Mouse (Mus musculus) MEL (cell line): ENCODE measurements around the gene Gm20481. TPM values are rescaled to one million over a fixed set of nuclear protein-coding genes. Genes with fewer than 3 reads are reported as not detected.

Experiments
- DNase-seq: peaks from one replicate; pipeline ENCODE4 v3.0.0; 2011; ENCODE audit warnings: low read depth, low spot score
- H3K27ac ChIP-seq: 2 replicates; pipeline ENCODE4 v1.5.1; 2012; ENCODE audit warnings: low read depth, mild to moderate bottlenecking, control low read depth, low read length, moderate library complexity; ENCODE audit not compliant: control insufficient read depth
- H3K27me3 ChIP-seq, 2 experiments: fragments of 150-350 bp in 1 of 2; sonication (generic) in 1 of 2; 2 replicates each; pipeline ENCODE4 v1.6.1; 2012; ENCODE audit warnings: low read length in 2 of 2, mild to moderate bottlenecking in 2 of 2, improper control_type of control experiment in 1 of 2, moderate library complexity in 1 of 2; ENCODE audit not compliant: insufficient read depth in 2 of 2, control insufficient read depth in 1 of 2
- H3K36me3 ChIP-seq, 2 experiments: 2 replicates each; pipeline ENCODE4 v1.6.1; 2012 to 2014; ENCODE audit warnings: low read length in 2 of 2, improper control_type of control experiment in 1 of 2, inconsistent platforms in 1 of 2, mild to moderate bottlenecking in 1 of 2; ENCODE audit not compliant: insufficient read depth in 2 of 2, control insufficient read depth in 1 of 2
- H3K4me1 ChIP-seq, 2 experiments: fragments of 150-350 bp in 1 of 2; sonication (generic) in 1 of 2; 2 replicates each; pipeline ENCODE4 v1.6.1; 2012; ENCODE audit warnings: low read length in 2 of 2, improper control_type of control experiment in 1 of 2, mild to moderate bottlenecking in 1 of 2; ENCODE audit not compliant: insufficient read depth in 2 of 2, control insufficient read depth in 1 of 2
- H3K4me3 ChIP-seq, 2 experiments: fragments of 150-350 bp in 1 of 2; sonication (generic) in 1 of 2; 2 replicates each; pipeline ENCODE4 v1.5.1; 2012; ENCODE audit warnings: low read depth in 2 of 2, low read length in 2 of 2, mild to moderate bottlenecking in 2 of 2, moderate library complexity in 2 of 2, control low read depth in 1 of 2, improper control_type of control experiment in 1 of 2; ENCODE audit not compliant: control insufficient read depth in 1 of 2, insufficient read depth in 1 of 2
- H3K79me2 ChIP-seq: 2 replicates; pipeline ENCODE4 v1.6.1; 2012; ENCODE audit warnings: mild to moderate bottlenecking, low read length, moderate library complexity; ENCODE audit not compliant: control insufficient read depth, poor library complexity, insufficient read depth
- H3K9ac ChIP-seq: 2 replicates; pipeline ENCODE4 v1.6.1; 2012; ENCODE audit warnings: low read depth, mild to moderate bottlenecking, control low read depth, low read length, moderate library complexity; ENCODE audit not compliant: control insufficient read depth, poor library complexity, severe bottlenecking
- H3K9me3 ChIP-seq: fragments of 150-350 bp; sonication (generic); replicated peaks from 2 replicates; pipeline ENCODE4 v1.6.1; 2012; ENCODE audit warnings: mild to moderate bottlenecking, low read length, improper control_type of control experiment, moderate library complexity; ENCODE audit not compliant: insufficient read depth
- BHLHE40 ChIP-seq: IDR thresholded peaks from 2 replicates; pipeline ENCODE4 v1.6.1; 2012; ENCODE audit warnings: low read depth, mild to moderate bottlenecking, inconsistent platforms, low read length, improper control_type of control experiment, borderline replicate concordance
- CHD1 ChIP-seq: IDR thresholded peaks from 2 replicates; pipeline ENCODE4 v1.6.1; 2012; ENCODE audit warnings: low read depth, mild to moderate bottlenecking, inconsistent platforms, low read length, improper control_type of control experiment
- CHD2 ChIP-seq: IDR thresholded peaks from 2 replicates; pipeline ENCODE4 v1.6.1; 2011; ENCODE audit warnings: low read length, improper control_type of control experiment
- E2F4 ChIP-seq: IDR thresholded peaks from 2 replicates; pipeline ENCODE4 v1.6.1; 2011; ENCODE audit warnings: low read depth, low read length, improper control_type of control experiment, borderline replicate concordance
- ELF1 ChIP-seq: IDR thresholded peaks from 2 replicates; pipeline ENCODE4 v1.6.1; 2014; ENCODE audit warnings: low read depth, mild to moderate bottlenecking, inconsistent platforms, low read length, improper control_type of control experiment, moderate library complexity
- EP300 ChIP-seq, 2 experiments: IDR thresholded peaks; 2 replicates each; pipeline ENCODE4 v1.6.1; 2011; ENCODE audit warnings: improper control_type of control experiment in 2 of 2, low read length in 2 of 2, low read depth in 1 of 2, mild to moderate bottlenecking in 1 of 2
- GABPA ChIP-seq: IDR thresholded peaks from 2 replicates; pipeline ENCODE4 v1.6.1; 2012; ENCODE audit warnings: low read depth, mild to moderate bottlenecking, inconsistent platforms, low read length, improper control_type of control experiment, moderate library complexity
- GATA1 ChIP-seq: IDR thresholded peaks from 2 replicates; pipeline ENCODE4 v1.6.1; 2011; ENCODE audit warnings: low read depth, low read length, improper control_type of control experiment
- HCFC1 ChIP-seq: IDR thresholded peaks from 2 replicates; pipeline ENCODE4 v1.6.1; 2012; ENCODE audit warnings: low read depth, mild to moderate bottlenecking, inconsistent platforms, low read length, improper control_type of control experiment, moderate library complexity
- JUND ChIP-seq: IDR thresholded peaks from 2 replicates; pipeline ENCODE4 v1.6.1; 2011; ENCODE audit warnings: low read depth, mild to moderate bottlenecking, improper control_type of control experiment, low read length
- MAX ChIP-seq: IDR thresholded peaks from 2 replicates; pipeline ENCODE4 v1.6.1; 2011; ENCODE audit warnings: low read length, improper control_type of control experiment
- MAZ ChIP-seq: IDR thresholded peaks from 2 replicates; pipeline ENCODE4 v1.6.1; 2012; ENCODE audit warnings: low read depth, mild to moderate bottlenecking, inconsistent platforms, low read length, improper control_type of control experiment
- MEF2A ChIP-seq: IDR thresholded peaks from 2 replicates; pipeline ENCODE4 v1.6.1; 2014; ENCODE audit warnings: low read depth, mild to moderate bottlenecking, inconsistent platforms, low read length, improper control_type of control experiment; ENCODE audit not compliant: poor library complexity, insufficient replicate concordance, severe bottlenecking; ENCODE audit errors: extremely low read depth
- MXI1 ChIP-seq: IDR thresholded peaks from 2 replicates; pipeline ENCODE4 v1.6.1; 2011; ENCODE audit warnings: mild to moderate bottlenecking, low read depth, low read length, improper control_type of control experiment
- MYB ChIP-seq: IDR thresholded peaks from 2 replicates; pipeline ENCODE4 v1.6.1; 2011; ENCODE audit warnings: mild to moderate bottlenecking, low read depth, low read length, improper control_type of control experiment
- NELFE ChIP-seq: IDR thresholded peaks from 2 replicates; pipeline ENCODE4 v1.6.1; 2011; ENCODE audit warnings: low read depth, low read length, improper control_type of control experiment
- POLR2A ChIP-seq, 2 experiments: IDR thresholded peaks; 2 replicates each; pipeline ENCODE4 v1.6.1; 2011 to 2012; ENCODE audit warnings: low read length in 2 of 2, mild to moderate bottlenecking in 2 of 2, control low read depth in 1 of 2, improper control_type of control experiment in 1 of 2, low read depth in 1 of 2, moderate library complexity in 1 of 2; ENCODE audit not compliant: control insufficient read depth in 1 of 2, insufficient read depth in 1 of 2, poor library complexity in 1 of 2
- POLR2AphosphoS2 ChIP-seq: IDR thresholded peaks from 2 replicates; pipeline ENCODE4 v1.6.1; 2011; ENCODE audit warnings: low read length, improper control_type of control experiment
- POLR2AphosphoS5 ChIP-seq: IDR thresholded peaks from 2 replicates; pipeline ENCODE4 v1.6.1; 2012; ENCODE audit warnings: low read depth, borderline replicate concordance, mild to moderate bottlenecking, inconsistent platforms, low read length, moderate library complexity, mixed read lengths
- RAD21 ChIP-seq: IDR thresholded peaks from 2 replicates; pipeline ENCODE4 v1.6.1; 2011; ENCODE audit warnings: mild to moderate bottlenecking, low read depth, low read length, improper control_type of control experiment
- RCOR1 ChIP-seq: IDR thresholded peaks from 2 replicates; pipeline ENCODE4 v1.6.1; 2012; ENCODE audit warnings: low read depth, mild to moderate bottlenecking, inconsistent platforms, low read length, improper control_type of control experiment
- SIN3A ChIP-seq: IDR thresholded peaks from 2 replicates; pipeline ENCODE4 v1.6.1; 2012; ENCODE audit warnings: low read length, improper control_type of control experiment, inconsistent platforms
- SMC3 ChIP-seq: IDR thresholded peaks from 2 replicates; pipeline ENCODE4 v1.6.1; 2011; ENCODE audit warnings: low read depth, low read length, improper control_type of control experiment
- TBP ChIP-seq: IDR thresholded peaks from 2 replicates; pipeline ENCODE4 v1.8.0; 2011; ENCODE audit warnings: low read depth, low read length, improper control_type of control experiment
- TCF12 ChIP-seq: IDR thresholded peaks from 2 replicates; pipeline ENCODE4 v1.6.1; 2014; ENCODE audit warnings: low read depth, mild to moderate bottlenecking, inconsistent platforms, low read length, improper control_type of control experiment, moderate library complexity
- USF1 ChIP-seq: IDR thresholded peaks from 2 replicates; pipeline ENCODE4 v1.6.1; 2014; ENCODE audit warnings: low read depth, mild to moderate bottlenecking, inconsistent platforms, low read length, improper control_type of control experiment, moderate library complexity
- ZC3H11A ChIP-seq: IDR thresholded peaks from 2 replicates; pipeline ENCODE4 v1.6.1; 2012; ENCODE audit warnings: low read depth, mild to moderate bottlenecking, inconsistent platforms, low read length, improper control_type of control experiment
- ZKSCAN1 ChIP-seq: IDR thresholded peaks from 2 replicates; pipeline ENCODE4 v1.6.1; 2012; ENCODE audit warnings: low read depth, mild to moderate bottlenecking, inconsistent platforms, low read length, improper control_type of control experiment, moderate library complexity
- ZNF384 ChIP-seq: IDR thresholded peaks from 2 replicates; pipeline ENCODE4 v1.6.1; 2012; ENCODE audit warnings: low read depth, mild to moderate bottlenecking, inconsistent platforms, low read length, improper control_type of control experiment
- polyA plus RNA-seq, 2 experiments: library from polyadenylated mRNA; stranded (reverse) in 1 of 2; unstranded in 1 of 2; fragments of >175 nt in 1 of 2; fragments of >200 nt in 1 of 2; gene quantifications; 2 replicates each; pipeline versions ENCODE4 v1.2.1 to v1.2.4; 2012; ENCODE audit warnings: low replicate concordance in 2 of 2, low read depth in 1 of 2; ENCODE audit not compliant: insufficient read length in 2 of 2, insufficient read depth in 1 of 2, missing spikeins in 1 of 2
- total RNA-seq: library from RNA; depleted of rRNA; stranded (reverse); fragments of 300-350 nt; gene quantifications from 2 replicates; pipeline ENCODE4 v1.2.3, GENCODE M21; 2012

Gm20481 gene
- total and polyA plus RNA-seq, 3 experiments, result not detected

- no peak for DNase-seq
- H3K4me1 ChIP-seq, result peaks cover 14 to 54% of the 10 kb centered on the region in 2 experiments
- H3K36me3 ChIP-seq, result peaks cover 0 to 41% of the 10 kb centered on the region in 2 experiments; a peak in 2 of 4 replicates
- TF ChIP-seq SIN3A, result no peak
- TF ChIP-seq BHLHE40, result no peak
- TF ChIP-seq RAD21, result no peak
- no peak for TF ChIP-seq ZNF384
- no peak for TF ChIP-seq MYB
- no peak for TF ChIP-seq ZKSCAN1
- TF ChIP-seq JUND, result no peak
- no peak for TF ChIP-seq ZC3H11A
- no peak for TF ChIP-seq GABPA
- no peak for TF ChIP-seq POLR2AphosphoS5
- no peak for TF ChIP-seq ELF1
- no peak for TF ChIP-seq MAX
- TF ChIP-seq GATA1, result no peak
- TF ChIP-seq RCOR1, result no peak
- no peak for TF ChIP-seq CHD2
- no peak for TF ChIP-seq POLR2AphosphoS2
- TF ChIP-seq NELFE, result no peak
- no peak for TF ChIP-seq SMC3
- peak overlapping the region; percentile 63 for H3K9ac ChIP-seq
- H3K27ac ChIP-seq, result peak overlapping the region; percentile 96
- H3K27me3 ChIP-seq, result no peaks in the 10 kb centered on the region
- H3K9me3 ChIP-seq, result no peaks in the 10 kb centered on the region
- no peak overlapping the region for H3K4me3 ChIP-seq
- H3K79me2 ChIP-seq, result peaks cover 22% of the 10 kb centered on the region
Observed at GRCm38 (mm10) chr17:35020551-35020950, 50.8 kb downstream of the Gm20481 start.

- peaks cover 29% of the 10 kb centered on the region for H3K79me2 ChIP-seq
- peak overlapping the region in 1 of 2 experiments; percentile 31; a peak in 1 of 4 replicates for H3K4me3 ChIP-seq
- H3K27me3 ChIP-seq, result no peaks in the 10 kb centered on the region
- H3K9ac ChIP-seq, result peak overlapping the region; percentile 66
- peak overlapping the region; percentile 96 for H3K27ac ChIP-seq
- H3K9me3 ChIP-seq, result no peaks in the 10 kb centered on the region
- peak; percentile 90 for DNase-seq
- H3K36me3 ChIP-seq, result peaks cover 0 to 46% of the 10 kb centered on the region in 2 experiments; a peak in 2 of 4 replicates
- H3K4me1 ChIP-seq, result peaks cover 14 to 58% of the 10 kb centered on the region in 2 experiments
- TF ChIP-seq MAZ (peak; percentile 15; the same call in 1 of the 2 replicates), MYB (no peak), E2F4 (no peak), ZNF384 (no peak), POLR2AphosphoS5 (no peak), POLR2A (IDR thresholded peaks at IDR 0.05; ENCODE audit: control insufficient read depth in 1 of 2, insufficient read depth in 1 of 2, low read depth in 1 of 2, low read length in 2 of 2, poor library complexity in 1 of 2) (no peak; a peak in 1 of 4 replicates), TBP (peak; percentile 62; the same call in 1 of the 2 replicates), TCF12 (no peak), EP300 (IDR thresholded peaks at IDR 0.05; ENCODE audit: low read depth in 1 of 2, low read length in 2 of 2) (peak in 1 of 2 experiments; percentile 45; a peak in 1 of 4 replicates), CHD2 (peak; percentile 6; the same call in 1 of the 2 replicates), ZKSCAN1 (no peak), JUND (no peak), ELF1 (no peak), BHLHE40 (no peak), GABPA (no peak), MXI1 (peak; percentile 1; the same call in 1 of the 2 replicates), HCFC1 (no peak), MEF2A (no peak), NELFE (no peak), CHD1 (no peak), USF1 (no peak), RAD21 (peak; percentile 84), RCOR1 (no peak), GATA1 (no peak)
Observed at GRCm38 (mm10) chr17:35021163-35021808, 51.6 kb downstream of the Gm20481 start.
